Comparison of ENCODE assay signal across 8 mouse cellular contexts in genomic region chr8:120113758-120114255, GRCm38 (mm10). TPM values are rescaled to one million over a fixed set of nuclear protein-coding genes. Genes with fewer than 3 reads are reported as not detected.
DNase-seq lines count a peak whose midpoint lies in the region; ATAC-seq lines count a peak whose summit lies in the region.

Gene 6430548M08Rik, plus strand, starts transcription at chr8:120114152.

- H3K4me3 ChIP-seq in hindbrain, embryonic 12.5 days: peak within 1 kb of the TSS; percentile 55

- peak within 1 kb of the TSS; percentile 85 for H3K27ac ChIP-seq in hindbrain, embryonic 12.5 days

- peak within 1 kb of the TSS; percentile 71 for H3K4me2 ChIP-seq in hindbrain, embryonic 12.5 days (replicated peaks)

- H3K27me3 ChIP-seq in hindbrain, embryonic 12.5 days: peaks cover 30% of the 10 kb centered on the region

- under 1% methylated on average over 60 of the region's 61 CpGs for WGBS in hindbrain, embryonic 12.5 days

- H3K9ac ChIP-seq in hindbrain, embryonic 12.5 days: peak within 1 kb of the TSS; percentile 71

- no peaks in the 10 kb centered on the region for H3K36me3 ChIP-seq in hindbrain, embryonic 12.5 days

- H3K4me1 ChIP-seq in hindbrain, embryonic 12.5 days: peaks cover 19% of the 10 kb centered on the region

- peak; percentile 97 for ATAC-seq in hindbrain, embryonic 12.5 days (ENCODE audit: low FRiP score)

- DNase-seq in NIH3T3 (ENCODE audit: low read depth): peak; percentile 100
- peak; percentile 100 for DNase-seq in cerebellum, postnatal 10 days
- DNase-seq in frontal cortex, postnatal 10 days (ENCODE audit: low spot score in 2 of 2): peak; percentile 100
- peak; percentile 99 to 100 for DNase-seq in layer of hippocampus, postnatal 14 days (ENCODE audit: low spot score in 2 of 2)
- DNase-seq in lung, postnatal 14 days: peak; percentile 100
- peak; percentile 100 for DNase-seq in retina, adult 2 months (ENCODE audit: low read depth, low spot score)
- peak; percentile 100 for DNase-seq in thymus, postnatal 36 days

- no peaks in the 10 kb centered on the region for H3K9me3 ChIP-seq in hindbrain, embryonic 12.5 days (replicated peaks)

RNA-seq across cellular contexts. Expression of gene 6430548M08Rik, which starts in this region (rescaled TPM):
- 17.2 and 18.5 TPM in 2 replicates for polyA plus RNA-seq in hindbrain, embryonic 12.5 days (2016; fragmentation: Nextera tagmentation; extraction: Ambion mirVana)
- 100 to 1,000 TPM; 108 to 110 TPM for total RNA-seq in layer of hippocampus, postnatal 14 days (2021)

Comparison
In these comparisons a context has a peak if more than half of its experiments do, and no peak if none do; other contexts are left out.
1. Peak in every context shown above with its lines: DNase-seq, ATAC-seq, H3K4me3 ChIP-seq and H3K27ac ChIP-seq.